ENCODE assay signal across 19 mouse cellular contexts in genomic region chr1:89366891-89367290, GRCm38 (mm10).
DNase-seq lines count a peak whose midpoint lies in the region; ATAC-seq lines count a peak whose summit lies in the region.
"Had no signal": no experiment of that assay in that cellular context is flagged by ENCODE, and none has a peak within 500 bp of the region (broad histone marks: within the 10 kb centered on the region; RNA-seq: fewer than 3 reads in every experiment).

No protein-coding gene starts in this region.

- peak overlapping the region; percentile 25; the same call in 1 of the 2 replicates for H3K27ac ChIP-seq in kidney, embryonic 16.5 days (ENCODE audit: low read length)
- H3K27ac ChIP-seq in lung, embryonic 16.5 days (ENCODE audit: low read length): no peak overlapping the region
- H3K27ac ChIP-seq in intestine, embryonic 15.5 days: peak overlapping the region; percentile 40
- 0 out of 2 replicates have a peak overlapping the region, but pooled peaks have one; percentile 25 for H3K27ac ChIP-seq in stomach, embryonic 16.5 days (ENCODE audit: low read length)
- H3K27ac ChIP-seq in forebrain, embryonic 14.5 days (ENCODE audit: low read depth, low read length): no peak overlapping the region
- H3K27ac ChIP-seq: forebrain, embryonic 13.5 days; neural tube, embryonic 15.5 days had no signal

- H3K9ac ChIP-seq in kidney, embryonic 16.5 days (replicated peaks; ENCODE audit: low read length): no peak overlapping the region
- H3K9ac ChIP-seq in lung, embryonic 16.5 days (ENCODE audit: low read length): no peak overlapping the region
- H3K9ac ChIP-seq in intestine, embryonic 15.5 days: no peak overlapping the region
- no peak overlapping the region for H3K9ac ChIP-seq in stomach, embryonic 16.5 days (ENCODE audit: low read length)
- no peak overlapping the region for H3K9ac ChIP-seq in forebrain, embryonic 14.5 days (ENCODE audit: low read length)
- H3K9ac ChIP-seq: forebrain, embryonic 13.5 days; heart, embryonic 12.5 days; neural tube, embryonic 15.5 days had no signal

- DNase-seq in kidney, postnatal 25 days: no peak
- DNase-seq in lung, postnatal 14 days: no peak
- no peak for DNase-seq in right cerebral cortex, postnatal 36 days (ENCODE audit: low spot score in 2 of 2)
- no peak for DNase-seq in forebrain, embryonic 14.5 days (ENCODE audit: low spot score)
- DNase-seq: adrenal gland, adult 8-10 months; cerebellum, adult 11-12 months; cerebellum, postnatal 36 days; midbrain, embryonic 14.5 days; right cerebral cortex, postnatal 25 days; thymus, adult 2 months had no signal

- no peaks in the 10 kb centered on the region for H3K36me3 ChIP-seq in kidney, embryonic 16.5 days (ENCODE audit: insufficient read depth, low read length)
- H3K36me3 ChIP-seq in lung, embryonic 16.5 days (ENCODE audit: control insufficient read depth, insufficient read depth, low read length): no peaks in the 10 kb centered on the region
- no peaks in the 10 kb centered on the region for H3K36me3 ChIP-seq in intestine, embryonic 15.5 days
- no peaks in the 10 kb centered on the region for H3K36me3 ChIP-seq in stomach, embryonic 16.5 days (ENCODE audit: control insufficient read depth, insufficient read depth, low read length)
- H3K36me3 ChIP-seq in forebrain, embryonic 14.5 days (ENCODE audit: control insufficient read depth, insufficient read depth, low read length): no peaks in the 10 kb centered on the region
- H3K36me3 ChIP-seq: heart, embryonic 12.5 days; neural tube, embryonic 15.5 days had no signal

- H3K9me3 ChIP-seq in kidney, embryonic 16.5 days (ENCODE audit: low read length): peaks cover 6% of the 10 kb centered on the region; the same call in 1 of the 2 replicates
- H3K9me3 ChIP-seq in lung, embryonic 16.5 days (ENCODE audit: control insufficient read depth, low read length): no peaks in the 10 kb centered on the region
- no peaks in the 10 kb centered on the region for H3K9me3 ChIP-seq in intestine, embryonic 15.5 days
- no peaks in the 10 kb centered on the region for H3K9me3 ChIP-seq in stomach, embryonic 16.5 days (replicated peaks; ENCODE audit: control insufficient read depth, low read length)
- no peaks in the 10 kb centered on the region for H3K9me3 ChIP-seq in forebrain, embryonic 14.5 days (replicated peaks; ENCODE audit: control insufficient read depth, low read length)
- H3K9me3 ChIP-seq: heart, embryonic 12.5 days; neural tube, embryonic 15.5 days had no signal

- peaks cover 21% of the 10 kb centered on the region for H3K4me1 ChIP-seq in kidney, embryonic 16.5 days (ENCODE audit: insufficient read depth, low read length)
- peaks cover 11% of the 10 kb centered on the region for H3K4me1 ChIP-seq in lung, embryonic 16.5 days (replicated peaks; ENCODE audit: control insufficient read depth, insufficient read depth, low read length)
- 0 out of 2 replicates have a peak, but pooled peaks cover 2% of the 10 kb centered on the region for H3K4me1 ChIP-seq in intestine, embryonic 15.5 days (replicated peaks)
- H3K4me1 ChIP-seq in stomach, embryonic 16.5 days (ENCODE audit: control insufficient read depth, insufficient read depth, low read length): peaks cover 3% of the 10 kb centered on the region; the same call in 1 of the 2 replicates
- H3K4me1 ChIP-seq in forebrain, embryonic 14.5 days (ENCODE audit: control insufficient read depth, insufficient read depth, low read length): 0 out of 2 replicates have a peak, but pooled peaks cover 2% of the 10 kb centered on the region
- H3K4me1 ChIP-seq: neural tube, embryonic 15.5 days had no signal

- H3K27me3 ChIP-seq in kidney, embryonic 16.5 days (ENCODE audit: insufficient read depth, low read length): no peaks in the 10 kb centered on the region
- H3K27me3 ChIP-seq in lung, embryonic 16.5 days (ENCODE audit: control insufficient read depth, insufficient read depth, low read depth, low read length): no peaks in the 10 kb centered on the region
- H3K27me3 ChIP-seq in intestine, embryonic 15.5 days (replicated peaks): no peaks in the 10 kb centered on the region
- no peaks in the 10 kb centered on the region for H3K27me3 ChIP-seq in stomach, embryonic 16.5 days (ENCODE audit: control insufficient read depth, insufficient read depth, low read length)
- H3K27me3 ChIP-seq in forebrain, embryonic 14.5 days (replicated peaks; ENCODE audit: control insufficient read depth, insufficient read depth, low read length): no peaks in the 10 kb centered on the region
- H3K27me3 ChIP-seq: forebrain, embryonic 13.5 days; heart, embryonic 12.5 days; neural tube, embryonic 15.5 days had no signal

- 40% methylated on average over 5 of the region's 5 CpGs for WGBS in kidney, embryonic 16.5 days
- 43% methylated on average over 5 of the region's 5 CpGs for WGBS in lung, embryonic 16.5 days
- WGBS in intestine, embryonic 15.5 days: 59% methylated on average over 5 of the region's 5 CpGs
- 62% methylated on average over 5 of the region's 5 CpGs for WGBS in stomach, embryonic 16.5 days
- WGBS in forebrain, embryonic 14.5 days: 97% methylated on average over 5 of the region's 5 CpGs

- no peak overlapping the region for H3K4me2 ChIP-seq in kidney, embryonic 16.5 days (replicated peaks; ENCODE audit: low read depth, low read length)
- H3K4me2 ChIP-seq in lung, embryonic 16.5 days (ENCODE audit: low read depth, low read length): no peak overlapping the region
- no peak overlapping the region for H3K4me2 ChIP-seq in intestine, embryonic 15.5 days (replicated peaks)
- no peak overlapping the region for H3K4me2 ChIP-seq in stomach, embryonic 16.5 days (ENCODE audit: low read depth, low read length)
- H3K4me2 ChIP-seq in forebrain, embryonic 14.5 days (ENCODE audit: low read length): no peak overlapping the region
- H3K4me2 ChIP-seq: forebrain, embryonic 13.5 days; heart, embryonic 12.5 days; neural tube, embryonic 15.5 days had no signal

- peak; percentile 28; the same call in 1 of the 2 replicates for ATAC-seq in kidney, embryonic 16.5 days (ENCODE audit: low FRiP score, low TSS enrichment)
- peak; percentile 73 for ATAC-seq in lung, embryonic 16.5 days (ENCODE audit: low read depth)
- peak; percentile 61; the same call in 1 of the 2 replicates for ATAC-seq in intestine, embryonic 15.5 days
- no peak for ATAC-seq in stomach, embryonic 16.5 days (ENCODE audit: insufficient read depth, low FRiP score)
- ATAC-seq in forebrain, embryonic 14.5 days: no peak
- ATAC-seq: forebrain, embryonic 13.5 days; hindbrain, embryonic 16.5 days had no signal

- H3K4me3 ChIP-seq in kidney, embryonic 16.5 days (ENCODE audit: low read length): no peak overlapping the region
- no peak overlapping the region for H3K4me3 ChIP-seq in lung, embryonic 16.5 days (ENCODE audit: low read length)
- H3K4me3 ChIP-seq in intestine, embryonic 15.5 days (replicated peaks): no peak overlapping the region
- H3K4me3 ChIP-seq in stomach, embryonic 16.5 days (replicated peaks; ENCODE audit: low read length): no peak overlapping the region
- no peak overlapping the region for H3K4me3 ChIP-seq in forebrain, embryonic 14.5 days (ENCODE audit: low read depth, low read length)
- H3K4me3 ChIP-seq: forebrain, embryonic 13.5 days; heart, embryonic 12.5 days; myocyte; neural tube, embryonic 15.5 days had no signal

Comparison
In these comparisons a context has a peak if more than half of its experiments do, and no peak if none do; other contexts are left out.
1. ATAC-seq: peak in kidney, embryonic 16.5 days (single experiment), lung, embryonic 16.5 days (single experiment) and intestine, embryonic 15.5 days (single experiment); none in stomach, embryonic 16.5 days (single experiment) and forebrain, embryonic 14.5 days (single experiment).
2. H3K27ac ChIP-seq: peak in kidney, embryonic 16.5 days (single experiment), intestine, embryonic 15.5 days (single experiment) and stomach, embryonic 16.5 days (single experiment); none in lung, embryonic 16.5 days (single experiment) and forebrain, embryonic 14.5 days (single experiment).